Mouse (Mus musculus) frontal cortex, adult 2 months (tissue): ENCODE data around the gene Fam107b. TPM values are rescaled to one million over a fixed set of nuclear protein-coding genes. Genes with fewer than 3 reads are reported as not detected.
"Not testable (repeated sequence)": the region's sequence is repeated elsewhere in the genome, so short reads cannot be mapped to it uniquely, and the experiment has no call there.

ENCODE experiments used
- DNase-seq, 2 experiments: peaks; one replicate each; pipeline ENCODE4 v3.0.0; 2022; ENCODE audit warnings: low spot score in 1 of 2; ENCODE audit errors: extremely low spot score in 1 of 2
- polyA plus RNA-seq: library from polyadenylated mRNA; depleted of rRNA; stranded (reverse); fragments of >200 nt; gene quantifications from 2 replicates; pipeline ENCODE4 v1.2.3, GENCODE M21; 2012

Fam107b gene
- polyA plus RNA-seq, 1 experiment = 10.4 TPM

GRCm38 (mm10) chr2:3708621-3709020 is 138.3 kb downstream of the Fam107b start:
- DNase-seq = no peak

GRCm38 (mm10) chr2:3709882-3710281 is 139.6 kb downstream of the Fam107b start:
- DNase-seq = no peak

GRCm38 (mm10) chr2:3710521-3710920 is 140.2 kb downstream of the Fam107b start:
- no peak for DNase-seq

GRCm38 (mm10) chr2:3712369-3713042 is 142.2 kb downstream of the Fam107b start:
- DNase-seq = no peak

GRCm38 (mm10) chr2:3713212-3713681 is 143.0 kb downstream of the Fam107b start:
- DNase-seq = peak; percentile 70 to 90

GRCm38 (mm10) chr2:3713682-3714361 is 143.5 kb downstream of the Fam107b start:
- no peak for DNase-seq

- DNase-seq = no peak
Observed at GRCm38 (mm10) chr2:3714511-3714910, 144.2 kb downstream of the Fam107b start.

- no peak for DNase-seq
Observed at GRCm38 (mm10) chr2:3715424-3715823, 145.1 kb downstream of the Fam107b start.

GRCm38 (mm10) chr2:3717268-3717667 is 147.0 kb downstream of the Fam107b start:
- DNase-seq = no peak

GRCm38 (mm10) chr2:3717847-3718246 is 147.6 kb downstream of the Fam107b start:
- DNase-seq = no peak

GRCm38 (mm10) chr2:3719436-3720121 is 149.3 kb downstream of the Fam107b start:
- not testable (repeated sequence) for DNase-seq

GRCm38 (mm10) chr2:3721107-3721506 is 150.8 kb downstream of the Fam107b start:
- DNase-seq = no peak

GRCm38 (mm10) chr2:3721974-3722373 is 151.7 kb downstream of the Fam107b start:
- DNase-seq = no peak

GRCm38 (mm10) chr2:3723391-3724106 is 153.3 kb downstream of the Fam107b start:
- no peak for DNase-seq

- DNase-seq = peak in 1 of 2 experiments; percentile 33
Observed at GRCm38 (mm10) chr2:3726501-3727078, 156.3 kb downstream of the Fam107b start.

GRCm38 (mm10) chr2:3727225-3727930 is 157.1 kb downstream of the Fam107b start:
- DNase-seq = no peak

- DNase-seq = no peak
Observed at GRCm38 (mm10) chr2:3728090-3728489, 157.8 kb downstream of the Fam107b start.

- no peak for DNase-seq
Observed at GRCm38 (mm10) chr2:3729586-3729985, 159.3 kb downstream of the Fam107b start.

- no peak for DNase-seq
Observed at GRCm38 (mm10) chr2:3730744-3731143, 160.5 kb downstream of the Fam107b start.
